Mouse (Mus musculus) thymus, postnatal 10 days (tissue): Measurements from ENCODE around the gene Pga5.

Source experiments
- DNase-seq, 2 experiments: peaks; one replicate each; pipeline ENCODE4 v3.0.0; 2021; ENCODE audit warnings: low spot score in 2 of 2

The Pga5 gene

DNA sequence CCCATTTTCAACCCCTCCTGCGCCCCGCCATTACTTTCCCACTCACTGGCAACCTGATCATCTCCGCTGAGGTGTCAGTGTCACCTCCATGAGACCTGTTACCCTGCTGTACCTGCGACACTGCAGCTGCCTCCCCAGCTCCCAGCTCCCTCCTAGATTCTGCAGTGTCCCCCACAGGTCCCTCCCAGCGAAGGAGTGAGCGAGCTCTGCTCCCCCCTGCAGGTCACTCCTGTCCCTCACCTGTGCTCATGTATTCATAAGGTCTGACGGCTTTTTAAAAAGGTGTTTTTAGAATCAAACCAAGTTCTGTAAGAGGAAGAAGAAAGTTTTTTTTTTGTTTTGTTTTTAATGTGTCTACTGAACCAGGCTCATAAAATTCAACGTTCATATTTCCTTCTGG lies 24.3 kb upstream of the Pga5 start:
- DNase-seq = no peak

DNA sequence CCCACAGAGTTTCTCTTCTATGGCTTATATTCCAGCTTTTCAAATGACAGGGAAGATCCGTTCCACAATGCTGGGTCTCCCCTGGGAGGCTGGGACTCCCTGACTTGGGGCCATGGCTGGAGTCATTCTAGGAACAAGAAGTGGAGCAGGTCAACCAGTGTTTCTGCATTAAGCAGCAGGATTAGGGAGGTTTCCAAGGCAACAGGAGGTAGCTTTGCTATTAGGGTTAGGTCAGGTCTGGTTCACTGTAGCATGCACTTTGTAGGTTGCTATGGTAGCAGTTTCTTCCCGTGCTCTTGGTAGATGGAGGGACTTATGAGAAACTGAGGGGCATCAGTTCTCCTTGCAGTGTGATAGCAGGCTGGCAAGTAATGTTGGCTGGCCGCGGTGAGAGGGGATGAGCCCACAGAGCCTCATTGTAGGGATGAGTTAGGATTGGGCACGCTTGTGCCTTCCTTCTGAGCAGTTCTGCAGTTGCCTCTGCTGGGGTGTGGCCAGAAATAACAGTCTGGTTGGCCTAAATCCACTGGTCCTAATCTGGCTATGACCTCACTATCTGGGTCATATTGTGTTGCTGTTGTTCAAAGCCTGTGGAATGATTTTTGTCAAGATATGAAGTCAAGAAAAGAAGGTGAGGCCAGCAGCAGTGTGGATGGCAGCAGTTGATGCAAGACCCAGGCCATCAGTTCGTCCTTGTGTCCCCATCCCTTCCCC lies 23.3 kb upstream of the Pga5 start:
- no peak for DNase-seq

DNA sequence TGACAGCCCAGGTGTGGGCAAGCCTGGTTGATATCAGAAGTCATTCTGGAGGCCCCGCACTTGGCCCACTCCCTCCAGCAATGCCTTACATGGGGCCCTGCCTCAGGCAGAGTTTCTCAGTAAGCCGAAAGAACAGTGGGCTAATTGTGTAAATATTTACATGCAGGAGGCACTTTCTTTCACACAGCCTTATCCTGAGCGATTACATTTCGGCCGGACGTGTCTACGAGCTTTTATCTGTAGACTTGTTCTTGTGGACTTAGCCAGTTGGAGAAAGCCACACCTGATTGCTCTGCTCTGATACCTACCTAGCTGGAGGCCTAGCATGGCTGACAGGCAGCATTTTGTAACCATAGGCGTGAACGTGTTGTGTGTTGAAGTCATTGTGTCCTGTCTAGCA lies 22.0 kb upstream of the Pga5 start:
- DNase-seq = no peak

DNA sequence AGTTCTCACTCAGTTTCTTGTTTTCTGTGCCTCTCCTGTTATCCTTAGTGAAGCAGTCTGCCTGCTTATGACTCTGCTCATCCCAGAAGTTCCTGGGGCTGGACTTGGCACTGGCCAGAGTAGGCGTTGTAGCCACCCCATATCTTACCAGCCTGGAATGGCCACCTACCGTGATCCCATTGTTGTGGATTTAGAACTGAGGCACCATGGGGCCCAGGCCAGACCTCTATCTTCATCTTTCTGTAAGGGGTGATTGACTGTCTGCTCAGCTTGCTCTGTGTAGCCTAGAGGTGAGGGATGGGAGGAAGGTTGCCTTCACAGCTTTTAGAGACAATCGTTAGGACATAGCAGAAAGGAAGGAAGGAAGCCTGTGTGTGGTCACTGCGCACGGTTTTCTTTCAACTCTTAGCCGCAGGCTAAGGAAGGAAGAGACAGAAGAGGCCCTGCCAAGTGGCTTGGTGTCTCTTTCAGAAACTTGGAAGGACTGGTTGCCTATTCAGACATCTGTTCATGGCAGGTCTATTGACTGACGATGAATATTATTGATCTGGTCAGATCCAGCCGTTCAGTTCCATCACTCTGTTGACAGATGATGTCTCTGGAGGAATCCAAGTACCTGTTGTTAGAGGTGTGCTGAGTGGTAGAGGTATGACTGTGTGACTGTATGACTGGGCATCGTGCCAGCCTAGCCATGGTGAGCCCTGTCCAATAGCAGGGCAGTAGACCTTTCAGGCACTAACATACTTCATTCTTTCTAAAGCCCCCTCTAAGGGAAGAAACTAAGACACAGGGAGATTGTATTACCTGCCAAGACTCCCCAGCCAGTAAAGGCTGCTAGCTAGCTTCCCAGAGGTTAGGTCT lies 20.5 kb upstream of the Pga5 start:
- DNase-seq = no peak

DNA sequence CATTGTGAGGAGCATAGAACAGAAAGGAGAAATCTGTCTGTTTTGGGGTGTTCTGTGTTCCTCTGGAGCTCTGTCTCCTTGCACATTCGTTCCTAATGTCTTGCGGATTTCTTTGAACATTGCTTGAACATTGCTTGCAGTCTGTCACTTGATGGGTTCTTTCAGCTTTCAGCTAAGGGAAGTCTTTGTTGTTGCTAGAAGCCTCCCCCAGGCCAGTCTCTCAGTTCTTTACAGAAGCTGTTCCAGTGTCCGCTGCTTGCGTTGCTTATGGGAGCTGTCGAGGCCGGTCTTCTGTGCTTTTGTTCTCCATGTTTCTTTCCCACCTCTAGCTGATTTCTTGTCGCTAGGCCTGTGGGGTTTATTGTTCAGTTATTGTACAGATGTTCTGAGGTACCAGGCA lies 17.9 kb upstream of the Pga5 start:
- no peak for DNase-seq

DNA sequence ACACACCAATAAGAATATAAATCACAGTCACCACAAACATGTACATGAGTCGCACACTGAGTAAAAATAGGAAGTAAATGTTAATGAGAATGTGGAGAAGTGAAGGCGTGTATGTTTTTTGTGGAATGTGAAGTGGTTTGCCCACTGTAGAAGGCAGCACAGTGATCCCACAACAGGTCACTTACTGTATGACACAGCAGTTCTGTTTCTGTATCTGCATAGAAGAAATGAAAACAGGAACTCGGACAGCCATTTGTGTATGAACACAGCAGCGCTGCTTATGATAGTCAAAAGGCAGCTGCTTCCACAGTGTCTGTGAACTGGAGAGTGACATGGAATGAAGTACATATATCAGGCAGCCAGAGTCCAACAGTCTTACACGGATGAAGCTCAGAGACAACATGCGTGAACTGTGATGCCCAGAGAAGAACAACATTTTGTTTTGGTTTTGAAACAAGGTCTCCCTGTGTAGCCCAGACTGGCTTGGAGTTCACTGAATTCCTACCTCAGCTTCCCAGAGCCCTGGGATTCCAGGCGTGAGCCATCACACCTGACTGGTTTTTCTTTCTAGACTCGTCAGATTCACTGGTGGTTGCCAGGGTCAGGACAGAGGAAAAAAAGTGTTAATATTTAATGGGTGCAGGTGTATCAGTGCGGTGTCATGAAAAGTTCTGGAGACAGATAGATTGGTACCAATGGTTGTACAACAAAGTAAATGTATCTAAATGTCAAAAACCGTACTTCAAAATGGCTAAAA lies 16.2 kb upstream of the Pga5 start:
- DNase-seq = no peak

DNA sequence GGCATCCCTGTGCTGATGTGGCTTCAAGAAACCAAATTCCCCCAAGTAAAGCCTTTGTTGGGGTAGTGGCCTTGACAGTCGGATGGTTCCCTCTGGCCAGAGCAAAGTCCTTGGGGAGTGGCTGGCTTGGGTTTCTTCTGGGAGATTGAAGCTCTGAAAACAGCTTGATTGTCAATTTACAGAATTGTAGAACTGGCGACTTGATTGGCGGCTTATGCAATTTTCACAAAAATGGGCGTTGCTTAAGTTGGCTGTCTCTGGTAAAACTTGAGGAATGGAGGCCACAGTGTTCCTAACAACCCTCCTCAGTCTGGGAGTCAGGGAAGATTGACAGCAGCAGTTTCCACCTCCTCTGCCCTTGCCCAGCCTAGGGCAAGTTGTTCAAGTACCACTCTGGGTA lies 14.5 kb upstream of the Pga5 start:
- DNase-seq = no peak

DNA sequence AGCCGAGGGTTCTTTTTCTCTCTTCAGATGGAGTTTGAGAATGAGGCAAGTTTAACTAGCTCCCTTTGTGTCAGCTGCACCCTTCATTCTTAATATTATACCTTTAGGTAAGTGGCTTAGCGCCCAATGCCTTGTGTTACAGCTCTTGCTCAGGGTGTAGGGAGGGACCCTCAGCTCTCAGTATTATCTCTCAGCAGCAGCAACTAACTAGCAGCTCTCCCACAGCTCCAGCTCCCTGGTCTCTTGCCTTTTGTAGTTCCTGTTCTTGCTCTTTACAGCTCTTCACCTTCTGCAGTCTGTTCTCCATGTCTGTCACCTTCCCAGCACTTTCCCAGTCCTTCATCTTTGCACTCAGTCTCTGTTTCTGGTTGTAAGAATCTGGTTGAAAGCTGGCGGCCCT lies 13.8 kb upstream of the Pga5 start:
- no peak for DNase-seq

DNA sequence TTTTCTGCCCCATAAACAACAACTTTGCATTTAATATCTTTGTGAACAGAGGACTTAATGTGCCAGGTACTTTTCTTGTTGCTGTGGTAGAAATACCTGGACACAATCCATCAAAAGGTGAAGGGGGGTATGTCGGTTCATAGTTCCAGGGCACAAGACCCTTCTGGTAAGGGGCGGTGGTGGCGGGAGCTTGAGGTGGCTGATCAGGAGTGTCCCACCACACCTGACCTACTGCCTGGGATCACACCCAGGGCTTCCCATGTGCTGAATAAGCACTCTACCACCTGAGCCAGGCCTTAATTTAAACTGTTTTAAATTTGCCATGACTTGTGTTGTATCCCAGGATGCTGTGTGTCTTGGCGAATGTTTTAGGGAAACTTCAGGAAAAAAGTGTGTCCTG lies 13.2 kb upstream of the Pga5 start:
- DNase-seq = no peak

DNA sequence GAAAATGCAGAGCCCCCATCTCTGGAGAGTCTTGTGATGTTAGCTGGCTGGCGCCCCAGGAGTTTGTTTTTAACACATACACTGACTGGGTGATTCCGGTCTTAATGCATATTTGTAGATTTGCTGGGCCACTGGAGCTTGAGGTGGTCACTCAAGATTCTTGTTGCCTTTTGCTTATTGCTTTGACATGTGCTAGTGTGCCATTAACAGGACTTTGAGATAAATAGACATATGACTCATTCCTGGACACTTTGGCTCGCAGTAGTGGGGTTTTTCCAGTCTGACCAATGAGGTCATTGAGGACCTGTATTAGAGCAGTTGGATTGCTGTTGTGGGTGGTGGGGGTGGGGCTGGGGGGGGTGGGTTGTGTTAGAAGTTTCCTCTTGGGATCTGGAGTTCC lies 12.5 kb upstream of the Pga5 start:
- no peak for DNase-seq

DNA sequence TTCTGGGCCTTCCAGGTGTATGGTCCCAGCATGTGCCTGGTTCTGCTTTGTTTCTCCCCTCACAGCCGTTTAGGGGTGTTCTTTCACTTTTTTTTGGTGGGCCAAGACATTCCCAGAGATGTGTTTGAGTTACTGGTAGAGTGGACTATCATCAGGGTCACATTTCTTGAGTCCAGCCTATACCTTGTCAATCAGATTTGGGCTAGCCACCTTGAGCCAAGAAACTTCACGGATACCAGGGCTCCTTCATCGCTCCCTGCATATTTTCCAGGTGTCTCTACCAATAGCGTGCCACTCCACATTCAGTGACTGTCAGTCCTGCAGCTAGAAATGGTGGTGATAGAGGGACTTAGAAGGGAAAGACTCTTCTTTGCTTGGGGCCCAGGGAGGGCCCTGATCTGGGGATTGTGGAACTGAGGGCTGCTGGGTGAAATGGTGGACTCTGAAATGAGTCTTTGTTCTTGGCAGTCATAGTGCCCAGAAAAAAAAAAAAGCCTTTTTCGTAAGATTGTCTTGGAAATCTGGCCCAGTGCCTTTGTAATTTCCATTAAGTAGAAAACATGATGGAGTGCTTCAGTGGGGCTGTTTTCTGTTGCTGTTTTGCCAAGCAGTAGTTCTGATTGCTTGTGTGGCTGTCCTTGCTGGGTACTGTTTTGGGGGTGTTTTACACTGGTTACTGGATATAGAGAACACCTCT lies 11.7 kb upstream of the Pga5 start:
- DNase-seq = no peak

DNA sequence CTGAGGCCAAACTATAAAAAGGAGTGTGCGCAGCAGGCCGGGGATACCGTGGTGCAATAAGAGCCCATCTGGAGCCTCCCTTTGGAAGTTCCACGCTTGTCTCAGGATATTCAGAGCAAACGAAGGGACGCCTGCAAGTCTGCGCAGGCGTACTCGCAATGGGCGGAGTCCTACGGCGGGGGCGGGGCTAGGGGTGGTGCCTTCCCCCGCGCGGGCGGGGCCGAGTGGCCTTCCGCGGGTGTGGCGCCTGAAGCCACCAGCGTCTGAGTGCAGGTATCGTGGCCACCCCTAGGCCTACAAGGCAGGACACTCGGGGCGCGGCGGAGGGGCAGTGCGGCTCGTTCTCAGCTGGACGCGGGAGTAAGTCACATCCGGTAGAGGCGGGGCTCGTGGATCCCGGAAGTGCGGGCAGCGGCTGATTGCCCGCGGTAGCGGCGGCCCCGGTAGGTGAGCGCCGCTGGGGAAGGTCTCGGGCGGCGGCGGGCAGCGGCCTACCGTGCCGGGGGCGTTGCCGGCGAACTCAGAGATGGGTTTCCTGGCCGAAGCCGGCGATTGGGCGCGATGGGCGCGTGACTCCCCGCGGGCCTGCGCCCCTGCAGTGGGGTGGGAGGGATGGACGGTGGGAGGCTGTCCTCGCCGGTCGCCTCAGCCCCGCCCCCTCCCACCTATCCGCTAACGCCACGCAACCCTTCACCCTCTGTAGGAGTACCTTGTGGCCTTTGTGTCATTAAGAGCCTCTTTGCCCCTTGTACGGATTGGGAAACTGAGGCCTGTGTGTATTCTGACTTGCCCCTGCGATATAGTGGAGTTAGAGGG lies 10.9 kb upstream of the Pga5 start, which contains the start of gene Vps37c:
TSS of gene Vps37c (plus strand) at position 199 of the 816 bp plus-strand sequence.
- peak; percentile 84 to 94 for DNase-seq

DNA sequence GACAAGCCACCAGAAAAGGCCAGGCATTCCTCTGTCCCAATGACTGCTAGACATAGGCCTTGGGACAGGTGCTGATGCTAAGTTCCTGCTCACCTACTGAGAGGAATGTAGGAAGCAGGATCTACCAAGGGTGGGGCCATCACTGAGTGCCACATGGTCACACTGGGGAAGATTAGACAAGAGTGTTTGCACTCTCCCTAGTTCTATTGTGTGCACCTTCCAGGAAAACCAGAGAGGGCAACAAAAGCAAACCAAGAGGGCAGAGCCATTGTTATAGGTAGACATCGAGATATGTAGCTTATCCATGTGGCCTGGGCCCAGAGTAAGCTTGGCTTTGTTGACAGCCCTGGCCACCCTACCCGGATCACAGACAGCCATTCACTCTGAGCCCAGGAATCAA lies 7.9 kb upstream of the Pga5 start:
- no peak for DNase-seq

DNA sequence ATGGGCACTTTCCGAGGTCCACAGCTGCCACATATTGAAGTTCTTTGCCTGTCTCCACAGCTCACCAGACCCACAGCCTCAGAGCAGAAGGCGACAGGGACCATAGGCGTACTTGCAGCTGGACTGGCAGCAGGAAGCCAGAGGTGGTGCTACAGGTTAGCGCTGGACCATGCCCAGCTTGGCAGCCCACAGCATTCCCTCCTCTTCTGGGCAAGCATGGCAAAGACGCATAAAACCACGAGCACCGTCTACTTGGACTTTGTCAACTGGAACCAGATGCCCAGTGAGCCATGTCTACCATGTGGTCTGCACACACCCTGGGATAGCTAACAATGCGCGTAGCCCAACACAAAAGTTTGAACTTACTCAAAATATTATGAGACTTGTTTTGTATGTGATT lies 7.2 kb upstream of the Pga5 start:
- DNase-seq = no peak

DNA sequence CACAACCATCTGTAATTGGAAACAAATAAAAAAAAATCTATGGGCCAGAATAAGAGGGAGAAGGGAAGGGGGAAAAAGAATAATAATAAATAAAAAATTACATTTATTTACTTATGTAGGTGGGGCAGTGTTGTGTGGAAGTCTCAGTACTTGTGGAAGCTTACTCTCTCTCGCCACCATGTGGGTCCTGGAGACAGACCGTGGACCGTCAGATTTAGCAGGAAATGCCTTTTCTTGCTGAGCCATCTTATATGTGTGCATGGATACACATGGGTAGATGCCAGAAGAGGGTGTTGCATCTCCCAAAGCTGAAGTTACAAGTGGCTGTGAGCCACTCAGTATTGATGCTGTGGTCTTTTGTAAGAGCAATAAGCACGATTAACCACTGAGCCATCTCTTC lies 3.7 kb upstream of the Pga5 start:
- DNase-seq = no peak

DNA sequence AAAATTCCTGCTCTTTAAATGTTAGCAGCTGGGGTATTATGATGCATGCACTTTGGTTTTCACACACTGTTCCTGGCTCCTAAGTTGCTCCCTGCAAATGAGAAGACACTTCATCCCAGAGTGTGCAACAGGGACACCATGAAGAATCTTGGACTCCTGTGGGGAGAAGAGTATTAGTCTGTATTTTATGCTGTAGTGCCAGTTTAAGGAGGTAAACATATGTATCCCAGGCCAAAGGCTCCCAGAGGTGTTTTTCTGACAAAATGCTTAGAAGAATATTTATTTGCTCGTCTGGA lies 849 bp upstream of the Pga5 start:
- DNase-seq = no peak

DNA sequence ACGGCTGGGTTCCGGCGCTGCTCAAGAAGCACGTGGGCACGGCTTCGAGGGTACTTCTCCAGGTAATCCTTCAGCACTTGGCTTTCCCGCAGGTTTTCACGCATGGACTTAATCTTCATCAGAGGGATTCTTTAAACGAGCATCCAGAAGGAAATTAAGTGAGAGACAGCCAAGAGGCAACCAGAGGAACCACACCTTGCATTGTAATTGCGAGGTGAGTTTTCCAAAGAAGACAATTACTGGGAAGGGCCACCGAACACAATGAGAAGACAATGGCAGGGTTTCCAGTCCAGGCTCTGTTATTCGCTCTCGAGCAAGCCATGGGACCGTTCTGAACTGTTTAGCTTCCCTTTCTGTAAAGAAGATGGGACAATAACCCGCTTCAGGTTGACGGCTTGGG lies 1.2 kb downstream of the Pga5 start:
- DNase-seq = no peak

DNA sequence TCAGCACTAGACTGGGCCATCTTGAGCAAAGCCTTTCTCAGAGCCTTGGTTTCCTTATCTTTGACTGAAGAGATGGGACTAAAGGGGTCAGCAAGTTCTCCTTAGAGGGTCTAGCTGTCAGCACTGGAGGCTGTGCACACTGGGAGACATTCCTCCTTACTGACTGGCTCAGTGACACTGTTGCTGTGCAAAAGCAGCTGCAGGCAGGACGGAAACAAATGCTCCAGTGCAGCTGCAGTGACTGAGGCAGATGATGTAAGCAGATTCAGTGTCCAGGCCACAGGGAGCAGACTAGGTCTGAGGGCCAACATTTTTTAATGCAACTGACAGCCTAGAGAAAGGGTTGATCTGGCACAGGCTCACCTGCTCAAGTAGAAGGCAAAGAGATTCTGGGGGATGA lies 4.6 kb downstream of the Pga5 start:
- no peak for DNase-seq

DNA sequence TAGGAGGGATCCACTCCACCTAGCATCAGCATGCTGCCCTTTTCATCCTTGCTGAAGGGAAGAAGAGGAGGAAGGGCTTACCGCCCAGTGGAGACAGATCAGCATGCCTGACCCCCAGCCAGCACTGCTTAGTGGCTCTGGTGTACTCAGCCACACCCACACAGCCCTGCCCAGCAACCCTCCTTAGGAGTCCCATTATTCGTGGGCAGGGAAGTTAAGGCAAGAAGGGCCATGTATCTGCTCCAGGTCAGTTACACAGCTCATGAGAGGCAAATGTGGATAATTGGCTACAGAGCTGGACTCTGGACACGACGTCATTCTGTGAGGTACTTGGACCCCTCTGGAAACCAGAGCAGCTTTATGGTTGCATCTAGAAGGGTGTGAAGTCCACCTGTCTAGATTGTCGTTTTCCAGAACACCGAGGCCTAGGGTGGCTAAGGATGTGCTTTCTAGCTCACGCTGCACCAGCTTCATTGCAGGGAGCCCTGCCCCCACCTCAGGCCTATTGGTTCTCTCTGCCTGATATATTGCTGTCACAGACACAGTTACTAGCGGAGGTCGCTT lies 5.9 kb downstream of the Pga5 start:
- no peak for DNase-seq

DNA sequence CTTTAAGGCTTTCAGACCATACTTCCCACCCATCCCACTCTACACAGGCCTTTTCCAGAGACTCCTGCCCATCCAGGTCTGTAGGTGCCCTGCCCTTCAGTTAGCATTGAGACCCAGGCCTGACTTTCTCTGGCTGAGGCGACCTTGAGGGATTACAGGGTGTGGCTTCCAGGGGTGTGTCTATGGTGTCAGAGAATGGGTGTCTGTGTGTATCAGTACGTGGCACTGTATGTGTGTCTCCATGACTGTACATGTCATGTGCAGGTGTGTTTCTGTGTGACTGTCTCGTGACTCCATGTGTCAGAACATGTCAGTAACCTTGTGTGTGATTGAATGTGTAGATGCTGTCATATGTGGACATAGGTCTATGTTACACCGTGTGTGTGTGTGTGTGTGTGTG lies 6.6 kb downstream of the Pga5 start:
- no peak for DNase-seq

DNA sequence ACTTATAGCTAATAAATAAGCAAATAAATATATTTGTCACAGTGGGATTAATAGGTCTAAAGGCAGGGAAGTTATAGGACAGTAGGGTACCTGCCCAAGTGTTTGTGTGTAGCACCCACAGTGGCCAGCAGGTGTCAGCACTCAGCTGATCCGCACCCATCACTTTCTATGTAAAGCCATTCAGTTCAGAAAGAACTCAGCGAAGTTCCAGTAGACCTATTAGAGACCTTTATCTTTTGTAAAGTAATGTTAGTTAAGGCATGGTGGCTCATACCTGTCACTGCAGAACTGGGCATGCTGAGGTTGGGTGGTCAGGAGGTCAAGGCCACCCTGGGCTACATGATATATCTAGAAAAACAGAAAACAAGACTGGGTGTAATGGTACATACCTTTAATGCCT lies 12.4 kb downstream of the Pga5 start:
- DNase-seq = peak in 1 of 2 experiments; percentile 69
